Mouse (Mus musculus) G1E (cell line): ENCODE data around the gene Etl4.

ENCODE experiments used
- CTCF ChIP-seq: IDR thresholded peaks from 2 replicates; pipeline ENCODE4 v1.5.1; 2012; ENCODE audit warnings: low read depth, low read length, inconsistent platforms, mixed read lengths
- GATA1 ChIP-seq: IDR thresholded peaks from 2 replicates; pipeline ENCODE4 v1.6.1; 2012; ENCODE audit warnings: borderline replicate concordance, low read length, inconsistent platforms, mixed read lengths
- GATA2 ChIP-seq: IDR thresholded peaks from 2 replicates; pipeline ENCODE4 v1.6.1; 2012; ENCODE audit warnings: low read depth, low read length, inconsistent platforms, borderline replicate concordance
- POLR2AphosphoS5 ChIP-seq: IDR thresholded peaks from 2 replicates; pipeline ENCODE4 v1.6.1; 2012; ENCODE audit warnings: low read depth, low read length, inconsistent platforms; ENCODE audit not compliant: insufficient replicate concordance
- TAL1 ChIP-seq: conservative IDR thresholded peaks from 2 replicates; pipeline ENCODE4 v1.6.1; 2012; ENCODE audit warnings: low read depth, low read length, inconsistent platforms, mixed read lengths

GRCm38 (mm10) chr2:20105456-20105855, 195.9 kb downstream of the Etl4 start:
- TF ChIP-seq CTCF, result no peak
- TF ChIP-seq POLR2AphosphoS5, result no peak
- TF ChIP-seq TAL1, result no peak
- TF ChIP-seq GATA1, result no peak
- TF ChIP-seq GATA2, result no peak
